Mouse (Mus musculus): ENCODE measurements around the gene Plxnb3.

Plxnb3 gene

GRCm38 (mm10) chrX:73786364-73787224 is 29.7 kb downstream of the Plxnb3 start, which contains the start of the genes Idh3g and Ssr4:
Idh3g (minus strand) TSS chrX:73786897.
Ssr4 (plus strand) TSS chrX:73787028.
- DNase-seq = peak; percentile 91

GRCm38 (mm10) chrX:73787225-73787558 is 30.3 kb downstream of the Plxnb3 start:
- DNase-seq = no peak

GRCm38 (mm10) chrX:73788501-73788900 is 31.6 kb downstream of the Plxnb3 start:
- DNase-seq = no peak

- no peak for DNase-seq
Observed at GRCm38 (mm10) chrX:73793039-73793438, 36.1 kb downstream of the Plxnb3 start.

GRCm38 (mm10) chrX:73793505-73793904 is 36.6 kb downstream of the Plxnb3 start:
- no peak for DNase-seq

GRCm38 (mm10) chrX:73797511-73797910 is 40.6 kb downstream of the Plxnb3 start:
- no peak for DNase-seq

GRCm38 (mm10) chrX:73798502-73798901 is 41.6 kb downstream of the Plxnb3 start:
- DNase-seq = peak; percentile 77

- DNase-seq = no peak
Observed at GRCm38 (mm10) chrX:73805814-73806213, 48.9 kb downstream of the Plxnb3 start.

GRCm38 (mm10) chrX:73815072-73815471 is 58.2 kb downstream of the Plxnb3 start:
- no peak for DNase-seq

GRCm38 (mm10) chrX:73816596-73817314 is 59.9 kb downstream of the Plxnb3 start:
- DNase-seq = no peak
